Mouse (Mus musculus): ENCODE results near the gene Defb45.
A peak's percentile ranks its signal among the peaks of the same experiment; 100 is the strongest.

The Defb45 gene

GRCm38 (mm10) chr2:152604057-152604456 lies 4.9 kb upstream of the Defb45 start, which contains the start of gene Defb36:
Gene Defb36, plus strand, starts transcription at chr2:152604327.
- DNase-seq: peak in 1 of 2 experiments; percentile 12

- DNase-seq: no peak
These were observed 2.2 kb upstream of the Defb45 start for GRCm38 (mm10) chr2:152601275-152601960.

- DNase-seq: no peak
These were observed 877 bp upstream of the Defb45 start for GRCm38 (mm10) chr2:152600076-152600475.

DNA sequence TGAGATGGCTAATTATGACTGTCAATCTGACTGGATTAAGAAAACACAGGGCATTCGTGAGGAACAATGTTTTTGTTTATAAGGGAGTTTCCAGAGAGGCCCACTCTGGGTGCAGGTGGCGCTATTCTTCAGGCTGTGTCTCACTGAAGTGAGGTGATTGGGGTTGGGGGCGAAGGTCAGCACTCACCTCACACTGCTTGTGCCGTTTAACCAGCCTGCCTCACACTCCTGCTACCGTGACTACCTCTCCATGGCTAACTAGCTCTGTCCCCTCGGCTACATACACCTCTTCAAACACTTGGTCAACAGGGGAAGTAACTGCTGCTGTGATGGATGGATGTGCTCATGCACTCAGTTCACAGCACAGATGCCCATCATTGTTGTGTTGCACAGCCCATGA lies 10.2 kb downstream of the Defb45 start:
- DNase-seq: no peak

DNA sequence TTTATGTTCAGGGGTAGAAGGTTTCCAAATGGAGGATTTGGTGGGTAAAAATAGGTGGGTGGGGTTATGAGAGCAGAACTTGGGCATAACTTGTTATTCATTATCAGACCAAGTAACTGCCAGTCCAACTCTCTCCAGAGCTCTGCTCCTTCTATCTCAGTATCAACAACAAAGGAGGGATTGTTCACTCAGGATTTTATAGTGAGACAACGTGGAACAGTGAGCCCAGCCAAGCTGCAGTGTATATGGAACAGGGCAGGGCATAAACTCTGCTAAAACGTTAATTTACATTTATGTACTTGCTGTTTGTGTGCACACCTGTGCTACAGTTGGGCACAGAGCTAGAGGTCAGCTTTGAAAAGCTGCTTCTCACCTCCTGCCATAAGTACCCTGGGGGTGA lies 10.7 kb downstream of the Defb45 start:
- DNase-seq: no peak

- no peak for DNase-seq
These were observed 12.2 kb downstream of the Defb45 start for GRCm38 (mm10) chr2:152586926-152587560.

- no peak for DNase-seq
These were observed 18.6 kb downstream of the Defb45 start for GRCm38 (mm10) chr2:152580612-152581011.

DNA sequence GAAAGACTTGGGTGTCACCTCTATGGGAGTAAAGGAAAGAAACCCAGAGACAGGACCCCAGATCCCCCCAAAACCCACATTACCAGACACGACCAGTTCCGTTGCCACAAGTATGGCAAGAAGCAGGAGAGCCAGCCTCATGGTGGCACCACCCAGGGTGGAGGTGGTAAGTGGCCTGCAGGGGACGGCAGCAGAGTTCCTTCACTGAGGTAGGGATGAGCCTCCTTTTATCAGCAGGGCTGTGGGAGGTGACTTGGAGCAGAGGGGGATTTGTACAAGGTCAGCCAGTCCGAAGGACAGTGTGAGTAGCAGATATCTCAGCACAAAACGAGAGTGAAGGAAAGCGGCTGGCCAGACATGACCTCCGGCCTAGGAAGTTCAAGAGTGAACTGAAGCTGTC lies 19.1 kb downstream of the Defb45 start, which contains the start of gene Defb19:
Defb19 (minus strand) TSS at position 206 of the 400 bp plus-strand sequence.
- no peak for DNase-seq

DNA sequence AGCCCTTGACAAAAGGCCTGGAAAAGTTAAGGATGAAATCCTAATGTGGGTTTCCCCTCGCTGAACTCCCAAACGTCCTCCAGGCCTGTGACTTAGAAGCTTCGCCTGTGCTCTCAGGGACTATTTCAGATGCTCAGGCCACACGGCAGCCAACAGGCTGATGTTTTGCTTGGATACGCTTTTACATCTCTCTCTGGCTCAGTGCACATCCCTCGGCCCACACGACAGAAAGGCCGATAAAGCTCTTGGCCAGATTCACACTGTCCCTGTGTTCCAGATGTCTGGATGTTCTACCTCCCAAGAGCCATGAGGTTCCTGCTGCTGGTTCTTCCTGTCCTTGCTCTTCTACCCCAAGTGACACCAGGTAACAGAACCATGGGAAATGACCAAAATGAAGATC lies 25.7 kb downstream of the Defb45 start:
- no peak for DNase-seq

GRCm38 (mm10) chr2:152572114-152572794 lies 26.9 kb downstream of the Defb45 start, which contains the start of gene Defb21:
Gene Defb21, plus strand, starts transcription at chr2:152572744.
- peak; percentile 8 to 12 for DNase-seq

DNA sequence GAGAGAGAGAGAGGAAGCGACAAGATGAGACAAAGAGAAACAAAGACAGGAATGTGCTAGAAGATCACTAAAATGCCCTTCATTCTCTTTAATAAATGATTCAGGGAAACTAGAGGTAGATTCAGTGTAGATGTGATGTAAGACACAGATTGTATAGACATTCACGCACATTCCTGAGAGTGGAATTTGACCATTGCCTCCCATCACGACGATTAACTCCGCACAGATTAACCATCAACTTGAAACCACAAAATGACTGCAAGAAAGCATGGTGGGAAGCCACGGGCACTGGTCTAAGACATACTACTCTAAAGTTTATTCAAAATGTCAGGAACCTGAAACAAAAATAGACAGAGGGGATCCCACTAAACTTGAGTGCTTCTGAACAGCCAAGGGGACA lies 28.9 kb downstream of the Defb45 start:
- no peak for DNase-seq

GRCm38 (mm10) chr2:152569881-152570280 lies 29.3 kb downstream of the Defb45 start:
- no peak for DNase-seq

DNA sequence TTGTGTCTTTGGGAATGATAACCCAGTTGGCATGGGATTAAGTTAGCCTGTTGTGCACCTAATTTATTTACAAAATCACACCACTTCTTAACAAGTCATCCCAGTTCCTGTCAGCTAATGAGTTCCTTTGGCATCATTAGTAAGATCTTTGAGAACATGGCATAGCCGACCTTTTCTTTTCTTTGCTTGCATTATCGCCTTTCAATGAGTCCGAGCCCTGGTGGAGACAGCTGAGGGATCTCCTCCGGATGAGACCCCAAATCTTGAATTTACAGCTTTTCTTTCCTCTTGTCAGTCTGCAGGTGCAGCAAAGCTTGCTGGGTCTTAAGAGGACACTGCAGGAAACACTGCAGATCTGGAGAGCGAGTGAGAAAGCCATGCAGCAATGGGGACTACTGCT lies 30.2 kb downstream of the Defb45 start, which contains the start of gene Gm17416:
Gm17416 (plus strand) TSS at position 301 of the 400 bp plus-strand sequence.
- no peak for DNase-seq

DNA sequence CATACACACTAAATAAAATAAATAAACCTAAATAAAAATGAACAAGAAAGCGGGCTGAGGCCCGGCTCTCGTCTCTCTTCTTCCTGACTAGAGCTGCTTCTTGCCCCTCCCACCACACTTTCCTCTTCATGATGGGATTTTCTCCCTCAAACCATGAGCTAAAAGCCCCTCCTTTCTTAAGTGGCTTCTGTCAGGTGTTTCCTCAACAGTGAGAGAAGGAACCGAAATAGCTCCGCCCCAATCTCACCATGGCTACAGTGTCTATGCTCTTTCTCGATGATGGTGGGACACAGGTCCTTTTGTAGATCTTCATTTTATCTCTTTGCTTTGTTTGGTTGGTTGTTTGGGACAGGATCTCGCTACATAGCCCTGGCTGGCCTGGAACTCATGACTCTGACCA lies 42.5 kb downstream of the Defb45 start:
- DNase-seq: no peak

- DNase-seq: peak; percentile 9 to 22
These were observed 45.3 kb downstream of the Defb45 start for GRCm38 (mm10) chr2:152553774-152554423.

DNA sequence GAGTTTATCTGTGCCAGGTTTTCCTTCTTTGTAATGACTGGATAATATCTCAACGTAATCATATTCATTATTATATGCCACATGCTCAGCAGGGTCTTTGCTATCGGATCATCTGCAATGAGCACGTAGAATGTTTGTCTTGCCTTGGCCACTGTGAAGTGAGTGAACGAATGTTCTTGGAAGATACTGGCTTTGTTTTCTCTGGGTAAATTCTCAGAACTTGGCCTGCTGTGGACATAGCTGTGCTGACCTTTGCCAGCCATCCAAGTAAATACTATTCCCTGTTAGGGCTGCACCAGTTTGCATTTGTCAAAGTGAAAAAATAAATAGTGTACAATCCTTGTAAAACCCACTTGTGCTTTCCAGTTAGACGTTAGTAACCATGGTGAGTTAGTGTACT lies 51.1 kb downstream of the Defb45 start:
- no peak for DNase-seq

- no peak for DNase-seq
These were observed 54.5 kb downstream of the Defb45 start for GRCm38 (mm10) chr2:152544691-152545090.

GRCm38 (mm10) chr2:152543478-152543877 lies 55.7 kb downstream of the Defb45 start:
- no peak for DNase-seq
